Mouse (Mus musculus): Measurements from ENCODE around the gene Acot2.
A peak's percentile ranks its signal among the peaks of the same experiment; 100 is the strongest.
"Not testable (repeated sequence)": the region's sequence is repeated elsewhere in the genome, so short reads cannot be mapped to it uniquely, and the experiment has no call there.

Gene Acot2

GRCm38 (mm10) chr12:83987583-83988441 is at the start of gene Acot2:
TSS of gene Acot2 (plus strand) at chr12:83987861.
- DNase-seq: peak; percentile 82 to 83

- DNase-seq: not testable (repeated sequence)
Measured at GRCm38 (mm10) chr12:83938592-83938991, 49.1 kb upstream of the Acot2 start.

- no peak for DNase-seq
Measured at GRCm38 (mm10) chr12:83939332-83939731, 48.3 kb upstream of the Acot2 start.

- peak in 1 of 2 experiments; percentile 41 for DNase-seq
Measured at GRCm38 (mm10) chr12:83940031-83940430, 47.6 kb upstream of the Acot2 start.

GRCm38 (mm10) chr12:83941938-83942337 is 45.7 kb upstream of the Acot2 start:
- no peak for DNase-seq

GRCm38 (mm10) chr12:83947260-83947811 is 40.3 kb upstream of the Acot2 start:
- DNase-seq: peak; percentile 59 to 73

- no peak for DNase-seq
Measured at GRCm38 (mm10) chr12:83949043-83949442, 38.6 kb upstream of the Acot2 start.

GRCm38 (mm10) chr12:83949776-83950492 is 37.7 kb upstream of the Acot2 start:
- no peak for DNase-seq

GRCm38 (mm10) chr12:83950493-83950839 is 37.2 kb upstream of the Acot2 start, which contains the start of gene Riox1:
TSS of gene Riox1 (plus strand) at chr12:83950608.
- peak; percentile 87 for DNase-seq

GRCm38 (mm10) chr12:83950840-83951701 is 36.6 kb upstream of the Acot2 start:
- DNase-seq: peak; percentile 21 to 23

- no peak for DNase-seq
Measured at GRCm38 (mm10) chr12:83951711-83952575, 35.7 kb upstream of the Acot2 start.

GRCm38 (mm10) chr12:83958278-83958677 is 29.4 kb upstream of the Acot2 start:
- DNase-seq: no peak

GRCm38 (mm10) chr12:83965235-83965634 is 22.4 kb upstream of the Acot2 start:
- DNase-seq: no peak

GRCm38 (mm10) chr12:83972117-83972516 is 15.5 kb upstream of the Acot2 start:
- DNase-seq: peak; percentile 39 to 59

GRCm38 (mm10) chr12:83978862-83979261 is 8.8 kb upstream of the Acot2 start:
- DNase-seq: no peak

GRCm38 (mm10) chr12:83981615-83982014 is 6.0 kb upstream of the Acot2 start:
- DNase-seq: no peak

- DNase-seq: no peak
Measured at GRCm38 (mm10) chr12:83984752-83985151, 2.9 kb upstream of the Acot2 start, which contains the start of gene Heatr4. TSS of gene Heatr4 (minus strand) at chr12:83984852.

GRCm38 (mm10) chr12:83987242-83987582 is 449 bp upstream of the Acot2 start:
- no peak for DNase-seq

- no peak for DNase-seq
Measured at GRCm38 (mm10) chr12:83988483-83988882, 822 bp downstream of the Acot2 start.

GRCm38 (mm10) chr12:83989378-83989777 is 1.7 kb downstream of the Acot2 start:
- DNase-seq: no peak

- DNase-seq: no peak
Measured at GRCm38 (mm10) chr12:83997221-83997620, 9.6 kb downstream of the Acot2 start.
